Mouse (Mus musculus) heart, embryonic 16.5 days (tissue): ENCODE data around the gene Sh3gl1. TPM values are rescaled to one million over a fixed set of nuclear protein-coding genes. Genes with fewer than 3 reads are reported as not detected.

Experiments used
- ATAC-seq: fragments of 200-750 bp; cut with Nextera tagmentation; replicated peaks from 2 replicates; pipeline ENCODE4 v1.8.0; 2017; ENCODE audit warnings: moderate number of reproducible peaks; ENCODE audit not compliant: insufficient read depth, low FRiP score; ENCODE audit errors: extremely low read depth
- H3K27ac ChIP-seq: fragments of 300-500 bp; sonication (generic); 2 replicates; pipeline ENCODE4 v1.5.1; 2014; ENCODE audit warnings: mild to moderate bottlenecking, low read length, control low read depth, moderate library complexity
- H3K27me3 ChIP-seq: fragments of 300-500 bp; sonication (generic); 2 replicates; pipeline ENCODE4 v1.6.1; 2014; ENCODE audit warnings: low read length, mixed read lengths; ENCODE audit not compliant: control insufficient read depth, insufficient read depth
- H3K36me3 ChIP-seq: fragments of 300-500 bp; sonication (generic); 2 replicates; pipeline ENCODE4 v1.6.1; 2014; ENCODE audit not compliant: control insufficient read depth, insufficient read depth
- H3K4me1 ChIP-seq: fragments of 300-500 bp; sonication (generic); 2 replicates; pipeline ENCODE4 v1.6.1; 2014; ENCODE audit warnings: low read length, mixed read lengths; ENCODE audit not compliant: control insufficient read depth, insufficient read depth
- H3K4me2 ChIP-seq: fragments of 300-500 bp; sonication (generic); 2 replicates; pipeline ENCODE4 v1.6.1; 2014; ENCODE audit warnings: low read depth, mild to moderate bottlenecking, control low read depth, low read length
- H3K4me3 ChIP-seq: fragments of 300-500 bp; sonication (generic); 2 replicates; pipeline ENCODE4 v1.5.1; 2014; ENCODE audit warnings: mild to moderate bottlenecking, control low read depth, low read length
- H3K9ac ChIP-seq: fragments of 300-500 bp; sonication (generic); 2 replicates; pipeline ENCODE4 v1.6.1; 2014; ENCODE audit warnings: low read length, control low read depth
- H3K9me3 ChIP-seq: fragments of 300-500 bp; sonication (generic); replicated peaks from 2 replicates; pipeline ENCODE4 v1.6.1; 2016; ENCODE audit warnings: low read length; ENCODE audit not compliant: control insufficient read depth
- WGBS: fragments of 180-500 bp; shearing (Covaris S2); extraction: QIAGEN DNeasy Blood & Tissue Kit; methylation state at CpG from one replicate; pipeline ENCODE4 v1.1.7; 2014; 5-methylcytosine and 5-hydroxymethylcytosine counted together
- polyA plus RNA-seq: library from polyadenylated mRNA; unstranded; fragments of >200 nt; fragmentation: Nextera tagmentation; extraction: Ambion mirVana; gene quantifications from 2 replicates; pipeline ENCODE4 v1.2.1, GENCODE M21; 2015

Gene Sh3gl1
- polyA plus RNA-seq, 1 experiment from 2014 or later: 81.1 TPM

DNA sequence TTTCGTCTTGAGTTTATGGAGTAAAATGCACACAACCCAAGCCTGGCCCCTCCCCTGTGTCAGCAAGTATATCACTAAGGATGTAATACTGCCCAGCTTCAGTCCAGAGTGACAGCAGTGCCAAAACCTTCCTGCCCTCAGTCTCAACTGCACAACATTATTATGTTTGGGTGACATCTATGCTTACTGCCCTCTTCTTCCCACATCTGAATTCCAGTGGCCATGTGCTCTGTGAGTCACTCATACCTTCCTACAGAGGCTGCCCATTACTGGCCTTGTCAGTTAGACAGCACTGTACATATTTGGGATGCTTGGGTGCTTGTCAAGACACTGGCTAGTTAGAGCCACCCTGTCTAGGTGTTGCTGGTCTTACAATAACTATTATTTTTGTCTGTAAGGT is 10.1 kb downstream of the Sh3gl1 start:
- Histone ChIP-seq H3K9me3 (no peaks in the 10 kb centered on the region), H3K36me3 (no peaks in the 10 kb centered on the region), H3K4me3 (no peak overlapping the region), H3K27me3 (no peaks in the 10 kb centered on the region), H3K4me2 (no peak overlapping the region), H3K9ac (no peak overlapping the region), H3K4me1 (peaks cover 46% of the 10 kb centered on the region), H3K27ac (peak overlapping the region; percentile 35)
- 38% methylated on average over 1 of the region's 1 CpGs for WGBS
- 0 out of 2 replicates have a peak, but pooled peaks have one; percentile 3 for ATAC-seq

DNA sequence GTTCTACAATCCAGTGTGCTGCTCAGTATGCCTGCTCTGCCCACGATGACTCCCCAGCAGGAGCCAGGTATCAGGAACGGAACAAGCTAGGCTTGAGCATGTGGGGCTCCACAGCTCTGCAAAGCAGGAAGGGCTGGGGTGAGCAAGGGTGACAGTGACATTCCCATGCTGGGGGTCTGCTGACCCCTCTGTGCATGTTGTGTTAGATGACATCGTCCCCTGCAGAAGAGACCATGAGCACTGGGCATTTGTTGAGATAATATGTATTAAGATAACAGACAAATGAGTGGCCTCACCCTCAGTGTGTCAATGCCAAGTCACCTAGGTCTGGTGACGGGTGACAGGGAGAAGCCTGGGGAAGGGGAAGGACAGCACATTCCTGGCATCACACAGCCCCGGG is 11.5 kb downstream of the Sh3gl1 start:
- Histone ChIP-seq H3K36me3 (no peaks in the 10 kb centered on the region), H3K27me3 (no peaks in the 10 kb centered on the region), H3K4me3 (no peak overlapping the region), H3K4me1 (peaks cover 42% of the 10 kb centered on the region), H3K9ac (no peak overlapping the region), H3K4me2 (no peak overlapping the region), H3K27ac (peak overlapping the region; percentile 2; the same call in 1 of the 2 replicates), H3K9me3 (no peaks in the 10 kb centered on the region)
- ATAC-seq: no peak
- WGBS: 37% methylated on average over 5 of the region's 5 CpGs

DNA sequence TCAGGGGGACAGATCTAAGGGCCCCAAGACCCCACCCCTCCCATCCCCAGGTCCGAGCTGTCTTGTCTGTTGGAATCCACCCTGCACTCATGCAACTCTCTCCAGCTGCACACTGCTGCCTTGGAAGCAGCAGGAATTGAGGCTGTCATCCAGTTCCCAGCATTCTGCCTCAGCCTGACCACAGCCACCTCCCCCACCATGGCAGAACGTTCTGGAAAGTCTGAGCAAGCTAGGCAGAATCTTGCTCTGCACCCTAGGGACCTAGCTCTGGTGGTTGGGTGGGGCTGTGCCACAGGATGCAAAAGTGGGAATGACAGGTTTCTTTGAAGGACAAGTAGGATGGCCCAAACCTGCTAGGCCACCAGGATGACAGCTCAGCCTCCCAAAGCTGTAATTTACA is 12.0 kb downstream of the Sh3gl1 start:
- Histone ChIP-seq H3K27me3 (no peaks in the 10 kb centered on the region), H3K9ac (no peak overlapping the region), H3K36me3 (no peaks in the 10 kb centered on the region), H3K4me1 (peaks cover 42% of the 10 kb centered on the region), H3K27ac (no peak overlapping the region; the same call in 1 of the 2 replicates), H3K4me2 (no peak overlapping the region), H3K9me3 (no peaks in the 10 kb centered on the region), H3K4me3 (no peak overlapping the region)
- no peak for ATAC-seq
- 38% methylated on average over 2 of the region's 2 CpGs for WGBS

DNA sequence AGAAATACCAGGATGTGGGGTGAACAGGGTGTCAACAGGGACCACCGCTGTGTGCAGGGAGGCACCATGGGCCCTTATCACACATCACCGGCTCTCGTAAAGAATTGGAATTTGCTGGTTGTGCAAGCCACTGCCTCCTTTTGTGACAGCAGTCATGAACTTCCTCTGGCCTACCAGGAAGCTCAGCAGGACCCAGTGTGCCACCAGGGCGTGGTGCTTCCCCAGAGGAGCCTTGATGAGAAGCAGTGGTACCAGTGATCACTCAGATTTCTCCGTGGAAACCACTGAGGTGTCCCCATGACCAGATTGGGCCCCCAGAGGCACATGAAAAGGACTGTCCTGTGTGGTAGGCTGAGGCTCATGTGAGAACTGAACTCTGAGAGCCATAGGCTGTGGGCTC is 13.0 kb downstream of the Sh3gl1 start:
- Histone ChIP-seq H3K27me3 (no peaks in the 10 kb centered on the region), H3K27ac (no peak overlapping the region), H3K4me2 (no peak overlapping the region), H3K4me3 (no peak overlapping the region), H3K4me1 (peaks cover 42% of the 10 kb centered on the region), H3K36me3 (peaks cover 3% of the 10 kb centered on the region; the same call in 1 of the 2 replicates), H3K9me3 (no peaks in the 10 kb centered on the region), H3K9ac (no peak overlapping the region)
- no peak for ATAC-seq
- 43% methylated on average over 5 of the region's 5 CpGs for WGBS

DNA sequence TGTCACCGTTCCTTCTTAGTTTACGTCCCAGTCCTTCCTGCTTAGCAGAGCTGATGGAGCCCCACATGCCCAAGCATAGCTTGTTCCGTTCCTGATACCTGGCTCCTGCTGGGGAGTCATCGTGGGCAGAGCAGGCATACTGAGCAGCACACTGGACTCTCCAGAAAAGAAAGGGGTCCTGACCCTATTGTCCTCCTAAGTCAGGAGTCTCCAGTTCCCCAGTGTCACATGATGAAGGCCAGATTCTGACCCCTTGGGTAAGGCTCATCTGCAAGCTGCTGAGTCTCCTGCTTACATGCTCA is 13.5 kb downstream of the Sh3gl1 start:
- peaks cover 42% of the 10 kb centered on the region for H3K4me1 ChIP-seq
- H3K9me3 ChIP-seq: no peaks in the 10 kb centered on the region
- ATAC-seq: no peak
- H3K4me2 ChIP-seq: no peak overlapping the region
- H3K27ac ChIP-seq: no peak overlapping the region
- H3K27me3 ChIP-seq: no peaks in the 10 kb centered on the region
- 79% methylated on average over 4 of the region's 4 CpGs for WGBS
- no peak overlapping the region for H3K9ac ChIP-seq
- no peak overlapping the region for H3K4me3 ChIP-seq
- peaks cover 6% of the 10 kb centered on the region; the same call in 1 of the 2 replicates for H3K36me3 ChIP-seq

DNA sequence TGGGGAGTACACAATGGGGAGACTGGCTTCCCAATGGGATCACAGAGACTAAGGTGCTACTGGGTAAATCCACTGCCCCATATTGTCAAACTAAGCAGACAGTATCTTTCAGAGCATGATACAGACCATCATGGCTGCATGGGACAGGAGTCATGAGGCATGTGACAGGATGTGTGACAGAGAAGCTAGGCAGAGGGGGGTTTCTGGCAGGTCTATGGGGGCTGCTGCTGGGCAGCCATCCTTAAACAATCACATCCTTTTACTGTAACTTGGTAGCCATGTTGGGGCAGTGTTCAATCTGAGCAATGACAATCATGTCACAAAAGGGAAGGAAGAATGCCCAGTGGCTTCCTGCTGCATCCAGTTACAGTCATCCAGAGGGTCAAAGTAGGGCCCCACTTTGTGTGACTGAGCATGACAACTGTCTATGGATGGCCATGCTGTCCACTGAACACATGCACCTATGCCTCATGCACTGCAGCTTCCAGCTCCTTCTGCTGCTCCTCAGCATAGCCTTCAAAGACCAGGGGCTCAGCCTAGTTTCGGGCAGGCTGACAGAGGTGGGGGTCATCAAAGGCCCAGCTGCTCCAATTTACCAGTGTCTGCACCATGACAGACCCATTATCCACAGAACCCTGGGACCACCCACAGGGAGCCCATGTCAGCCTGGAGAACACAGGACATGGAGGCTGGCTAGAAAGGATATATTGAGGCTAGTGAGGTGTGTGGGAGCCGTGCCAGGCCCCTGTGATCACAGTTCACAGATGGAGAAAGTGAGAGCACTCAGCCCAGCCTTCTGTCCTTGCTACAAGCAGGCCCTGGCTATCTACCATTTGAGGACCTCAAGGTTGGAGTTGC is 14.1 kb downstream of the Sh3gl1 start:
- Histone ChIP-seq H3K9ac (no peak overlapping the region), H3K27me3 (no peaks in the 10 kb centered on the region), H3K27ac (no peak overlapping the region), H3K4me2 (no peak overlapping the region), H3K4me3 (no peak overlapping the region), H3K9me3 (no peaks in the 10 kb centered on the region), H3K36me3 (peaks cover 11% of the 10 kb centered on the region), H3K4me1 (peaks cover 42% of the 10 kb centered on the region)
- no peak for ATAC-seq
- 77% methylated on average over 2 of the region's 2 CpGs for WGBS

DNA sequence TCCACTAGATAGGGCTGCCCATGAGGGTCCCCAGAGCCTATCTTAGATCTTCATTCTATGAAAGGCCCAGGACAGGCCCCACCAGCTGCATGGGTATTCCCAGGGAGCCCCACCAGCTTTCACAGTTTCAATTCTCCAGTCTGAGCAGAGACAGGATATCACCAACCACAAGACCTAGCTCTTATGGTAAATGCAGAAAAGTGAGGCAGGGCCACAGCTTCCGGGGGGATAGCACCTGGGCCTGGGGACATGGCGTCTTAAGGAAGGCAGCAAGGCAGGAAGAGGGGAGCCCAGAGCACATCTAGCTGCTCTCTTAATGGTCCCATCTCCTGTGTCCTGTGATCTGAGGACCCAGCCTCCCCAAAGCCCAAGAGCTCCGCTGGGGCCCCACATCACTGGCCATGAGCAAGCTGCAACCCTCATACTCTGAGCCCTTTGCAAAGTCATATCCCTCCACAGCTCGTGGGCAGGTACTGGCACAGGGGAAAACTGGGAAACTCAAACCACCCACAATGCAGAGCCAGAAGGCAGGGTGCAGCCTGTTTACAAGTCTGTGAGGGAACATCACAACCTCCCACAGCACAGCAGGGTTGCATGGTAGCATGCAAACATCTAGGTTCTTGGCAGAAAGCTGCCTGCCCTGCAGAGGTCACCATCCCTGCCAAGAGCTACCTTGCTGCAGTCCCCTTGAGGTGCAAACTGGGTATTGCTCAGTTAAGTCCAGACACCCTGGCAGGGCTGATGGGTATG is 15.1 kb downstream of the Sh3gl1 start:
- Histone ChIP-seq H3K9me3 (no peaks in the 10 kb centered on the region), H3K27me3 (no peaks in the 10 kb centered on the region), H3K27ac (peak overlapping the region; percentile 31; the same call in 1 of the 2 replicates), H3K9ac (no peak overlapping the region), H3K4me1 (peaks cover 33% of the 10 kb centered on the region), H3K4me3 (no peak overlapping the region), H3K36me3 (peaks cover 18% of the 10 kb centered on the region), H3K4me2 (no peak overlapping the region)
- no peak for ATAC-seq
- WGBS: 82% methylated on average over 4 of the region's 4 CpGs

DNA sequence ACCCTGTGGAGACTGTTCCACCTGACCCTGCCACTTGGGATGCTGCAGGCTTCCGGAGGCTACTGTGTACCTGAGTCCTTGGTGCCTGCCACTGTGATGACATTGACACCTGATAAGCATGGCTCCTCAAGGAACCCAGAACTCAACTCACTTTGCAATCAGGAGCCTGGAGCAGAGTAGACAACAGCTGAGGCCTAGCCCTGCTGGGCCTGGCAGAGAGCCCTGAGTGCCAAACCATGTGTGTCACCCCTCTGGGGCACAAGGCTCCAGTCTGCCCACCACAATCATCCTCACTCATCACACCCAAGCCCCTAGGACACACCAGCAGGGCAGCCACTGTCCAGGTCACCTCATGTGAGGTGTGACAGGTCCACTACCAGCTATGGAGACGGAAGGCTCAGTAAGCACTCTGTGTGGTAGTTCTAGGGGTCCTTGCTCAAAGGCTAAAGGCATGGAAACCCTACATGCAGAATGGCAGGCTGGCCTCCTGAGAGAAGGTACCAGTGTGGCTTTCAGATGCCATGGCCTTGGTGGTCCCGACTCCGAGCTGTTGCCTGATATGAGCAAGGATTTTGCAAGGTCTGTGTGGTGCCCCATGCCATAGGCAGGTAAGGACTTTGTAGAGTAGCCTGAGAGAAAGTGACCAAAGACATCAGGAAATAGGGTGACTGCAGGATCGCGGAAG is 15.9 kb downstream of the Sh3gl1 start:
- Histone ChIP-seq H3K4me2 (no peak overlapping the region), H3K9me3 (no peaks in the 10 kb centered on the region), H3K9ac (no peak overlapping the region), H3K4me3 (no peak overlapping the region), H3K27ac (no peak overlapping the region), H3K27me3 (no peaks in the 10 kb centered on the region), H3K4me1 (peaks cover 26% of the 10 kb centered on the region), H3K36me3 (peaks cover 26% of the 10 kb centered on the region)
- WGBS: 84% methylated on average over 6 of the region's 6 CpGs
- no peak for ATAC-seq
